Mouse (Mus musculus) olfactory bulb, adult 2 months (tissue): ENCODE measurements around the gene Tent4a.

ENCODE experiments used
- CTCF ChIP-seq: fragments of 200-500 bp; IDR thresholded peaks from 2 replicates; pipeline ENCODE4 v1.5.1; 2012; ENCODE audit warnings: low read depth, mild to moderate bottlenecking, low read length, moderate library complexity; ENCODE audit not compliant: insufficient read depth
- POLR2A ChIP-seq: fragments of 200-500 bp; IDR thresholded peaks from 2 replicates; pipeline ENCODE4 v1.6.1; 2012; ENCODE audit warnings: mild to moderate bottlenecking, low read depth, low read length, moderate library complexity; ENCODE audit not compliant: insufficient read depth

- TF ChIP-seq CTCF = no peak
- TF ChIP-seq POLR2A = no peak
Measured at GRCm38 (mm10) chr13:69502863-69503262, 31.6 kb downstream of the Tent4a start.
